Mouse (Mus musculus) v-Abl transformed pro-B cells (cell line): Measurements from ENCODE around the gene Ccdc124.
"Not testable (repeated sequence)": the region's sequence is repeated elsewhere in the genome, so short reads cannot be mapped to it uniquely, and the experiment has no call there.

Source experiments
- in situ Hi-C, 2 experiments: fragments of 400-800 bp; cut with MboI; formaldehyde crosslinking; loops; one replicate each; pipeline ENCODE4 v1.15.1; 2025; ENCODE audit not compliant: unreplicated experiment in 2 of 2

The Ccdc124 gene

DNA sequence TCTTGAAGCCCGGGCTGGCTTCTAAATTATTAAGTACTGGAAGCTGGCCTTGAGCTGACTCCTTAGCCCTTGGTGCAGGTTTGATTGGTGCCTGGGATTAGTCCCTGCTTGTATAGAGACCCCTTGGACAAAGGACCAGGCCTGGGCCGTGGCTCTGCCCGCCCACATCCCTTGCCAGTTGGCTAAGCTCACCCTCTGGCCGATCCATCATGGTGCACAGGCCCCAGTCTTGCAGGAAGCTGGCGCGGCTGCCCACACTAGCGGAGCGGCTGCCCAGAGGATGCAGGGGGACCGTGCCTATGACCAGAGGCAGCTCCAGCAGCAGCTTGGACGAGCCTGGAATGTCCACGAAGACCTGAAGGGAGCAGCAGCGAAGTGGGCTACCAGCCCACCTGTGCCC, 37.1 kb downstream of the Ccdc124 start:
- in situ Hi-C loops: loop anchor here (5.0 kb wide), 1 partner anchor 34 kb away; no protein-coding TSS in a partner anchor

DNA sequence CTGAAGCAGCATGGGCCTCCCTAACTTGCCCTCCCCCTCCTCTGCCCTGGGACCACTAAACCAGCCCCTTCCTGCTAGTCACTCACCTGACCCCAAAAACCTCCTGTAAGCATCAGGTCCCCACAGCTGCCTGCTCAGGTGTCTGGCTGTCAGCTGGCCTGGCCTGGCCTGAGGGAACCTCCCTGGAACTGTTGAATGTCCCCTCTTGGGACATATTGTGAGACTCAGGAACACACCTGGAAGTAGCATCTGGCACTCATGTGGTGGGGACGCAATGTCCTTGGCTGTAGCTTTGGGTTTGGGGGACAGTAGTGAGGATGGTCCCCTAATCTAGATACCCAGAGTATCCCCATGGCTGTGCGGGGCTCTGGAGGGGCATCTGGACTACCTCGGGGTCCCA, 39.7 kb downstream of the Ccdc124 start:
- in situ Hi-C loops: no loop called here

DNA sequence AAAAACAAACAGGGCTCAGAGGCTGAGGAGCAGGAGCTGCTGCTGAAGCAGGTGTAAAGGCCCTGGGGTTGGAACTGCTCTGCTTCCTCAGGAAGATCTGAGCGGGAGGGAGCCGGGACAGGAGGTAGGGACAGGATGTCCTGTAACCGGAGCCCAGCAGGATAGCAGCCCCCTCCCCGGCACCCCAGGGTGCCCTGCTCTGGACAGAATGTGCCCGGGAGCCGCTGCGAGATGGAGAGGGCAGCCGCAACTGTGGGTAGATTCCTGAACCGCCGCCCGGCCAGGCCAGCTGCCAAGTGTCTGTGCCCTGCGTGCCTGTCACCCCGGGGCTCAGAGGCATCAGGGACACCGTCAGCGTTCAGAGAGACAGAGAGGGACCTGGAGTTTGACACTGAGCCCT, 40.2 kb downstream of the Ccdc124 start:
- in situ Hi-C loops: no loop called here

DNA sequence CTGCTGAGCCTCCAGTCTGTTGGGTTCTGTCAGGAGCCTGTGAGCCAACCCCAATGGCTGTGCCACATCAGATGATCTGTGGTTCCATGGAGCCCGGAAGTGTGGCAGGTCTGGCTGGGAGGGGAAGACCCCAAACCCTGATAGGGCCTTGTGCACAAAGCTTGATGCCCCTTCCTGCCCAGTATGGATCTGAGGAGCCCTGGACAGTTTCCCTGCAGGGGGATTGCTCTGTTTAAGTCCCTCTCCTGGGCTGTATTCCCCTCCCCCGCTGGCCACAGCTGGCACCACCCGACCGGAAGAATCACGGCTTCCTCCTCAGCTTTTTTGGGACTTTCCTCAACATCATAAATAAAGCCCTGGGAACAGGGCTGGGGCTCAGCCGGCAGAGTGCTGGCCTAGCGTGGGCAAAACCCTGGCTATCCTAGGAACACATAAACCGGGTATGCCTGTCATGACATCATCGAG, 40.7 kb downstream of the Ccdc124 start:
- in situ Hi-C loops: no loop called here

DNA sequence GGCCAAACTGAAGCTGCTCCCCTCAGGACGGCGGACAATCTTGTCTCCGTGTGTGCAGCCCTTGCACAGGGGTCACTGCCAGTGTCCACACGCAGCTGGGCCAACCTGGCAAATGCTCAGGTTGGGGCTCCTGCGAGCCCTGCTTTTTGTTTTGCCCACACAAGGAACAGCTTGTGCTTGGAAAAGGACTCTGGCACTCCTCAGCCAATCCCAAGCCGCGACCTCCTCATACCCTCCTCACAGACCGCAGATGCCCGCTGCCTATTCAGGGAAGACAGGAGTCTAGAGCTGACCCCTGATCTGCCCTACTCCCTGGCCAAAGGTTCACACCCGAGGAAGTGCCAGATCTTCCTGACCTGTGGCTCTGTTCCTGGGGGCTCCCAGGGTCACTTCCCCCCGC, 41.4 kb downstream of the Ccdc124 start:
- in situ Hi-C loops: no loop called here

DNA sequence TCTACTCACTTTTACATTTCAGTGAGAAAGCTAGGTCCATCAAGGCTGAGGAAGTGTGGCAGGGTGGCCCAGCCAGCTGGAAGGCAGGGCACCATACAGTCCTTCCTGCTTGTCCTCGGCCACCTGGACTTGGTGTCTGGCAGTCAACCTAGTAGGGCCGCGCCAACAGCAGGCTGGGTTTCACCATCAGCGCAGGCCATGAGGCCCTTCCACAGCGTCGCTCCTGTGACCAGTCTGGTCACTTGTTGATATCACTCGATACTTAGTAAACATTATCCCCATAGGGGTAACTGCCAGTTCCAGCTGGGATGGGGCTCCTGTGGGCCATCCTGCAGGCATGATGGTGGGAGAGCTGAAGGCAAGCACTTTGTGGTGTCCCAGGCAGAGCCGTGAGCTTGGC, 42.2 kb downstream of the Ccdc124 start:
- in situ Hi-C loops: no loop called here

DNA sequence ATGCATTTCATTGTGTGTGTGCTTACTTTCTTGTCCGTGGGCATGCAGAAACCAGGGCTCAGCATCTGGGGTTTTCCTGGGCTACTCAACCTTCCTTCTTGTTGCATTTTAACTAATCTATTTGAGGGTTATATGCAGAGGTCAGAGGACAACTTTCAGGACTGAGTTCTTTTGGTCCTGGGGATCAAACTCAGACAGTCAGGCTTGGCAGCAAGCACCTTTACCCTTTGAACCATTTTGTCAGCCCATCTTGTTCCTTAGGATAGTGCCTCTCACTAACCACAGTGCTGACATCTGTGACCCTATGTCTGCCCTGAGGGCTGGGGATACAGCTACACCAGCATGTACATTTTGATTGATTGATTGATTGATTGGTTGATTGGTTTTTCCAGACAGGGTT, 45.9 kb downstream of the Ccdc124 start:
- in situ Hi-C loops: no loop called here

DNA sequence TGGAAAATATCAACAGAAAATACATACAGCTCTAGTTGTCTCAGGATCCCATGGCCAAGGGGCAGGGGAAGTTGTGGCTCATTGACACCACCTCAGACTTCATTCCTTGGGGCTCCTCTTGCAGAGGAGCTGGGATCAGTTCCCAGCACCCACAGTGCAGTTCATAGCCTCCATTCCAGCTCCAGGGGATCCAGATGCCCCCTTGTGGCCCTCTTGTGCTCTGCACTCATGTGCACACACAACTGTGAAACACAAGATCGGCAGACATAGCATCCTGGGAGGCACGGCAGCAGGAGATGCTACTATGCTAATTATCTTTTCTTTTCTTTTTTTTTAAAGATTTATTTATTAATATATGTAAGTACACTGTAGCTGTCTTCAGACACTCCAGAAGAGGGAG, 46.7 kb downstream of the Ccdc124 start:
- in situ Hi-C loops: no loop called here

DNA sequence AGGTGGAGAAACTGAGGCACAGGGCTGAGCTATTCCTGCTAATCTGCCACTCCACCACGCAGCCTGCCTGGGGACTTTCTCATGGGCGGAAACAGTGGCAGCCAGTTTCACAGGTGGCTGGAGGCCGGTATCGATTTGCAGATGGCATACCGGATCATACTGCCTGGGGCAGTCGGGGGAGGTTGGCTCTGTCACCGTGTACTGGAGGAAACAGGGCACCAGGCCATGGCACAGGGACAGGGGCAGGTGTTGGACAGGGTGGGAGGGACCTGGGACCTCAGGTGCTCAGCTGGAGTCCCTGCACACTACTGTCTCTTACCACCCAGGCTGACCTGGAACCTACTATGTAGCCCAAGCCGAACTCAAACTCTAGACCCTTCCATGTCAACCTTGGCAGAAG, 47.9 kb downstream of the Ccdc124 start:
- in situ Hi-C loops: no loop called here

DNA sequence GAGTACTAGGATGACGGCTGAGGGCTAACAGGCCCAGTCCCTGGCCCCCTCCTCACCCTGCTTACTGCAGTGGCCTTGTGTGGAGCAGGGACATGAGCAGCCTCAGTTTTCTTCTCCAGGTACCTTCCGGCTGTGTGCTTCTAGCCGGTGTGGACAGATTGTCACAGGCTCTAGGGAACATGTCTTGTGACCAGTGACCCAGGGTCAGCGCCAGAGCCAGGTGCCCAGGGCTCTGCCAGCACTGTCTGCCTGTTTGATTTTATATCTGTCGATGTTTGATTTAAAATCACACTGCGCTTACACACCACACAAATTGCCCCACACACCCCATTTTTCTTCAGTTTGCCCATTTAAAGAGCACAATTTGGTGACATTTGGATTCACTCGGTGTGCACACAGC, 49.9 kb downstream of the Ccdc124 start:
- in situ Hi-C loops: no loop called here

DNA sequence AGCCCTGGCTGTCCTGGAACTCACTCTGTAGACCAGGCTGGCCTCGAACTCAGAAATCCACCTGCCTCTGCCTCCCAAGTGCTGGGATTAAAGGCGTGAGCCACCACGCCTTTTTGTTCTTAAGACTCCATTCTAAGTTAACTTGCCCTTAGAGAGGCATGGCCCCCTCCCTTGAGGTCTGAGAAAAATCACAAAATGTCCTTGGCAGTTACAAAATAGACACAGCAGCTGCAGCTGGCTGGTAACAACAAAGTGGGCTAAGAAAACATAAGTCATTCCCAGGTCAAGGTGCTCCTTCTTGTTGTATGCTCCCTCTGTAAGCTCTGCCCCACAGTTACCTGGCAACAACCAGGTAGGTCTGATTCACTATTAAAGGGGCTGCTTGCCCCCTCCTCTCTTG, 51.1 kb downstream of the Ccdc124 start:
- in situ Hi-C loops: not testable (repeated sequence)

DNA sequence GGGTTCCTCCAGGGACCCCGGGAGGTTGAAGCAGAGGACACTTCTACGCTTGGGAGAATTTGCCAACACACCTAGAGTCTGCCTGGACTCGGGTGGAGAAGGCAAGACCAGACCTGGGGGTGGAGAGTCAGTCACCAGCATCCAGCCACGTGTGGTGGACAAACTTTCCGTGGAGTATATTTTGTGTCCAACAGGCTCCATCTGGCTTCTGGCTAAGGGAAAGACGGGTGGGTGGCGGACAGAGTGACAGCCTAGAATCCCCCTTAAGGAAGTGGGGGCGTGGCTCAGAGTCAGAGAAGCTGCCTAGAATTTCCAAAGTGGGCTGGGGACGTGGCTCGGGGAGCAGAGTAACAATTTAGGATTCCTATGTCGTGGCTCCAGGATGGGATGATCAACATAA, 51.7 kb downstream of the Ccdc124 start:
- in situ Hi-C loops: no loop called here

DNA sequence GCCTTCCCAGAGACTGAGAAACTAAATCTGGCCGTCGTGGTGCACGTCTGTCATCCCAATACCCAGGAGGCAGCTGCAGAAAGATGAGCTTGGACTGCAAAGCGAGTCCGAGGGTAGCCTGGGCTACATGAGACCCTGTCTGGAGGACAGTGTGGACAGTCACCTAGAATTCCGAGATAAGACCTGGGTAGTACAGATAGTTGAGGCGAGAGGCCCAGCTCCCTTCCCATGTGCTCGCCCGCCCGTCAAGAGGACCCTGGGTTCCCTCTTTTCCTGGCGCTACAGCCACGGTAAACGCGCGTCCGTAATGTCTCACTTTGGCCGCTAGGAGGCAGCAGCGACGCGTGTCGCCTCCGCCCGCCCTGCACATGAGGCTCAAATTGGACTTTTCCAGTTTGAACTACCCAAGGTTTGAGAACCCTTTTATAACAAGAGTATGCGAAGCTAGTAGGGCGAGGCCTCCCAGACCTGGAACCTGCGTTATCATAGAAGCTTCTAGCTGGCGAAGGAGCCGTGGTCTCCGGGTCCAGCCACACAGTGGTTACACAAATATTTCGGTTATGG, 52.3 kb downstream of the Ccdc124 start:
- in situ Hi-C loops: no loop called here

DNA sequence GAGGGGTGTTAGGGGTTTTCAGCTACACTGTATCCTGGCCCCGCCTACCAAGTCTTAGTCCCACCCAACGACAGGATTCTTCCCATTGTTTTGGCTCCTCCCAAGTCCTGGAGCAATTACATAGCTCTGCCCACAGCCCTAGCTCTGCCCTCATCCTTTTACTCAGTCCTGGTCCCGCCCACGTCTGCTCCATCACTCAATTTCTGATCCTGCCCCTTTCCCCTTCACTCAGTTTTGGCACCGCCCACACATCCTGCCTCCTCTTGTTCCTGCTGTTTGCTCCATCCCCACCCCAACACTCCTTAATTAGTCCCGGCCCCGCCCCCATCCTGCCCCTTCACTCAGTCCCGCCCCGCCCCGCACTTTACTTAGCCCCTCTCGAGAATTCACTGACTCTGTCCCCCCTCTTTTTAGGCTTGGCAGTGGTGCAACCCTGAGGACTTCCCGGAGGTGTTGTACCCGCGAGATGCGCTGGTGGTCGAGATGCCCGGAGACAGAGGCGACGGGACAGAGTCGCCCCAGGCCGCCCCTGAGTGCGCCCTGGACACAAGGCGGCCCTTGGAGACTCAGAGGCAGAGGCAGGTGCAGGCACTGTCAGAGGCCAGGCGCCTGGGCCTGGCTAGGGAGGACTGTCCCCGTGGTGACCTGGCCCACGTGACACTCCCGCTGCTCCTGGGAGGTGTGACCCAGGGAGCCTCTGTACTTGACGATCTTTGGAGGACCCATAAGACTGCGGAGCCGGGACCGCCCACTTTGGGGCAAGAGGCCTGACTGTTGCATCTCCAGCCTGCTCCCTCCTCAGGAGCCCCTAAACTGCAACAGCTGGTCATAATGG, 53.4 kb downstream of the Ccdc124 start:
- in situ Hi-C loops: no loop called here
